Comparison of ENCODE assay signal across 26 mouse cellular contexts in genomic region chr1:137541453-137541852, GRCm38 (mm10).
DNase-seq lines count a peak whose midpoint lies in the region; ATAC-seq and TF ChIP-seq lines count a peak whose summit lies in the region.
"Had no signal": no experiment of that assay in that cellular context is flagged by ENCODE, and none has a peak within 500 bp of the region (broad histone marks: within the 10 kb centered on the region; RNA-seq: fewer than 3 reads in every experiment).

No protein-coding gene starts in this region.

- H3K9ac ChIP-seq in kidney, embryonic 14.5 days (ENCODE audit: low read depth, low read length) = no peak overlapping the region
- H3K9ac ChIP-seq in lung, embryonic 15.5 days = no peak overlapping the region
- H3K9ac ChIP-seq in heart, adult 2 months (ENCODE audit: low read depth, low read length) = no peak overlapping the region
- H3K9ac ChIP-seq: embryonic facial prominence, embryonic 15.5 days; forebrain, embryonic 13.5 days; intestine, embryonic 15.5 days; liver, embryonic 12.5 days; midbrain, embryonic 13.5 days had no signal

- WGBS in kidney, adult 2 months = 73% methylated on average over 9 of the region's 9 CpGs
- WGBS in kidney, embryonic 14.5 days = 90% methylated on average over 9 of the region's 9 CpGs
- WGBS in lung, embryonic 15.5 days = 49% methylated on average over 9 of the region's 9 CpGs
- WGBS in heart, adult 2 months = 80% methylated on average over 9 of the region's 9 CpGs

- no peaks in the 10 kb centered on the region for H3K79me2 ChIP-seq in heart, adult 2 months (replicated peaks; ENCODE audit: control insufficient read depth, insufficient read depth, low read length)

- TF ChIP-seq CTCF in kidney, adult 2 months (conservative IDR thresholded peaks at IDR 0.05; ENCODE audit: insufficient read depth, insufficient read length, low read depth, low read length) = no peak
- no peak for TF ChIP-seq CTCF in heart, adult 2 months (IDR thresholded peaks at IDR 0.05)

- no peak overlapping the region for H3K4me2 ChIP-seq in kidney, embryonic 14.5 days (replicated peaks; ENCODE audit: low read depth, low read length)
- 0 out of 2 replicates have a peak overlapping the region, but pooled peaks have one; percentile 17 for H3K4me2 ChIP-seq in lung, embryonic 15.5 days
- H3K4me2 ChIP-seq: embryonic facial prominence, embryonic 15.5 days; forebrain, embryonic 13.5 days; intestine, embryonic 15.5 days; liver, embryonic 12.5 days; midbrain, embryonic 13.5 days had no signal

- TF ChIP-seq EP300 in heart, adult 2 months (IDR thresholded peaks at IDR 0.05; ENCODE audit: insufficient read depth, low read depth, low read length) = no peak

- TF ChIP-seq POLR2A in kidney, adult 2 months (IDR thresholded peaks at IDR 0.05; ENCODE audit: low read depth, low read length) = no peak
- no peak for TF ChIP-seq POLR2A in heart, adult 2 months (IDR thresholded peaks at IDR 0.05; ENCODE audit: insufficient read depth, low read depth, low read length)

- ATAC-seq in kidney, embryonic 14.5 days (ENCODE audit: low FRiP score, low TSS enrichment) = no peak
- ATAC-seq in lung, embryonic 15.5 days (ENCODE audit: borderline replicate concordance, extremely low read depth, low FRiP score, low TSS enrichment) = no peak
- ATAC-seq: forebrain, embryonic 13.5 days; hindbrain, postnatal 0 days; intestine, embryonic 15.5 days; liver, embryonic 12.5 days; midbrain, embryonic 13.5 days had no signal

- intact Hi-C loops in heart, adult 2 months (cut with DNase I) = no loop called here

- no peaks in the 10 kb centered on the region for H3K9me3 ChIP-seq in kidney, embryonic 14.5 days (ENCODE audit: control insufficient read depth, low read length)
- no peaks in the 10 kb centered on the region for H3K9me3 ChIP-seq in lung, embryonic 15.5 days
- H3K9me3 ChIP-seq: embryonic facial prominence, embryonic 10.5 days; embryonic facial prominence, embryonic 15.5 days; forebrain, embryonic 13.5 days; hindbrain, embryonic 10.5 days; intestine, embryonic 15.5 days; liver, embryonic 12.5 days; midbrain, embryonic 13.5 days had no signal

- no peak overlapping the region for H3K4me3 ChIP-seq in kidney, adult 2 months (ENCODE audit: insufficient read depth, low read depth, low read length)
- no peak overlapping the region for H3K4me3 ChIP-seq in kidney, embryonic 14.5 days (ENCODE audit: low read length)
- H3K4me3 ChIP-seq in lung, embryonic 15.5 days = no peak overlapping the region
- no peak overlapping the region for H3K4me3 ChIP-seq in heart, adult 2 months
- H3K4me3 ChIP-seq: embryonic facial prominence, embryonic 10.5 days; embryonic facial prominence, embryonic 15.5 days; forebrain, embryonic 13.5 days; hindbrain, embryonic 10.5 days; intestine, embryonic 15.5 days; liver, embryonic 12.5 days; midbrain, embryonic 13.5 days had no signal

- peak; percentile 13 for DNase-seq in kidney, adult 2 months
- DNase-seq in lung, postnatal 14 days = no peak
- DNase-seq in ES-CJ7 (ENCODE audit: low read depth, low spot score) = peak; percentile 6
- DNase-seq in ZHBTc4 (ENCODE audit: low read depth, low spot score) = peak; percentile 25
- DNase-seq in heart, adult 2 months = no peak
- DNase-seq: adrenal gland, adult 8-10 months; cerebellum, adult 2 months; cerebellum, postnatal 14 days; gastrocnemius, postnatal 10 days; heart, postnatal 14 days; kidney, adult 8-10 months; kidney, postnatal 14 days; lung, adult 2 months; right cerebral cortex, adult 18-20 months; spleen, adult 18-20 months; thymus, postnatal 14 days had no signal

- no peak overlapping the region for H3K27ac ChIP-seq in kidney, adult 2 months (ENCODE audit: insufficient read depth, low read depth, low read length)
- no peak overlapping the region for H3K27ac ChIP-seq in kidney, embryonic 14.5 days (ENCODE audit: low read depth, low read length)
- H3K27ac ChIP-seq in lung, embryonic 15.5 days = 0 out of 2 replicates have a peak overlapping the region, but pooled peaks have one; percentile 35
- no peak overlapping the region for H3K27ac ChIP-seq in heart, adult 2 months
- H3K27ac ChIP-seq: embryonic facial prominence, embryonic 10.5 days; embryonic facial prominence, embryonic 15.5 days; forebrain, embryonic 13.5 days; hindbrain, embryonic 10.5 days; hindbrain, postnatal 0 days; intestine, embryonic 15.5 days; liver, embryonic 12.5 days; midbrain, embryonic 13.5 days had no signal

- H3K27me3 ChIP-seq in kidney, adult 2 months (replicated peaks; ENCODE audit: control insufficient read depth, insufficient read depth, low read length) = no peaks in the 10 kb centered on the region
- H3K27me3 ChIP-seq in kidney, embryonic 14.5 days (ENCODE audit: control insufficient read depth, insufficient read depth, low read length) = no peaks in the 10 kb centered on the region
- no peaks in the 10 kb centered on the region for H3K27me3 ChIP-seq in lung, embryonic 15.5 days
- no peaks in the 10 kb centered on the region for H3K27me3 ChIP-seq in heart, adult 2 months (ENCODE audit: control insufficient read depth, insufficient read depth, low read length)
- H3K27me3 ChIP-seq: embryonic facial prominence, embryonic 15.5 days; forebrain, embryonic 13.5 days; intestine, embryonic 15.5 days; liver, embryonic 12.5 days; midbrain, embryonic 13.5 days had no signal

- no peaks in the 10 kb centered on the region for H3K4me1 ChIP-seq in kidney, adult 2 months (ENCODE audit: control insufficient read depth, insufficient read depth, low read length)
- H3K4me1 ChIP-seq in kidney, embryonic 14.5 days (ENCODE audit: control insufficient read depth, insufficient read depth, low read length) = no peaks in the 10 kb centered on the region
- H3K4me1 ChIP-seq in lung, embryonic 15.5 days = peaks cover 17% of the 10 kb centered on the region
- H3K4me1 ChIP-seq in heart, adult 2 months (ENCODE audit: control insufficient read depth, insufficient read depth, low read length) = no peaks in the 10 kb centered on the region
- H3K4me1 ChIP-seq: embryonic facial prominence, embryonic 10.5 days; intestine, embryonic 15.5 days; liver, embryonic 12.5 days had no signal

- no peaks in the 10 kb centered on the region for H3K36me3 ChIP-seq in kidney, adult 2 months (ENCODE audit: control insufficient read depth, insufficient read depth, low read length)
- H3K36me3 ChIP-seq in kidney, embryonic 14.5 days (ENCODE audit: control insufficient read depth, insufficient read depth, low read length) = no peaks in the 10 kb centered on the region
- H3K36me3 ChIP-seq in lung, embryonic 15.5 days = no peaks in the 10 kb centered on the region
- H3K36me3 ChIP-seq in heart, adult 2 months (ENCODE audit: control insufficient read depth, insufficient read depth, low read length) = no peaks in the 10 kb centered on the region
- H3K36me3 ChIP-seq: embryonic facial prominence, embryonic 10.5 days; embryonic facial prominence, embryonic 15.5 days; hindbrain, embryonic 10.5 days; intestine, embryonic 15.5 days; liver, embryonic 12.5 days; midbrain, embryonic 13.5 days had no signal

Comparison
In these comparisons a context has a peak if more than half of its experiments do, and no peak if none do; other contexts are left out.
1. DNase-seq: peak in kidney, adult 2 months (single experiment), ES-CJ7 (single experiment) and ZHBTc4 (single experiment); none in lung, postnatal 14 days (single experiment) and heart, adult 2 months (0 of 2).